Mouse (Mus musculus) intestine, embryonic 15.5 days (tissue): ENCODE measurements at regions not wholly inside any gene's neighbourhood (a gene's known extent, or its start where the extent isn't known, plus 50 kb on each side); places are given as distances from the start of the nearest gene placed in this dataset.

ENCODE experiments used
- ATAC-seq: fragments of 200-750 bp; cut with Nextera tagmentation; 2 replicates; pipeline ENCODE4 v1.8.0; 2017; ENCODE audit warnings: moderate TSS enrichment, moderate library complexity
- H3K27ac ChIP-seq: fragments of 300-500 bp; sonication (generic); 2 replicates; pipeline ENCODE4 v1.5.1; 2015; ENCODE audit warnings: mild to moderate bottlenecking, inconsistent platforms
- H3K27me3 ChIP-seq: fragments of 300-500 bp; sonication (generic); replicated peaks from 2 replicates; pipeline ENCODE4 v1.6.1; 2015; ENCODE audit warnings: inconsistent platforms
- H3K36me3 ChIP-seq: fragments of 300-500 bp; sonication (generic); 2 replicates; pipeline ENCODE4 v1.6.1; 2015; ENCODE audit warnings: inconsistent platforms
- H3K4me1 ChIP-seq: fragments of 300-500 bp; sonication (generic); replicated peaks from 2 replicates; pipeline ENCODE4 v1.6.1; 2015; ENCODE audit warnings: inconsistent platforms
- H3K4me2 ChIP-seq: fragments of 300-500 bp; sonication (generic); replicated peaks from 2 replicates; pipeline ENCODE4 v1.6.1; 2015; ENCODE audit warnings: mild to moderate bottlenecking, inconsistent platforms
- H3K4me3 ChIP-seq: fragments of 300-500 bp; sonication (generic); replicated peaks from 2 replicates; pipeline ENCODE4 v1.5.1; 2015; ENCODE audit warnings: inconsistent platforms
- H3K9ac ChIP-seq: fragments of 300-500 bp; sonication (generic); 2 replicates; pipeline ENCODE4 v1.6.1; 2015; ENCODE audit warnings: inconsistent platforms
- H3K9me3 ChIP-seq: fragments of 300-500 bp; sonication (generic); 2 replicates; pipeline ENCODE4 v1.6.1; 2016; ENCODE audit warnings: inconsistent platforms
- WGBS: fragments of 180-500 bp; shearing (Covaris S2); methylation state at CpG from one replicate; pipeline ENCODE4 v1.1.7; 2015; 5-methylcytosine and 5-hydroxymethylcytosine counted together

DNA sequence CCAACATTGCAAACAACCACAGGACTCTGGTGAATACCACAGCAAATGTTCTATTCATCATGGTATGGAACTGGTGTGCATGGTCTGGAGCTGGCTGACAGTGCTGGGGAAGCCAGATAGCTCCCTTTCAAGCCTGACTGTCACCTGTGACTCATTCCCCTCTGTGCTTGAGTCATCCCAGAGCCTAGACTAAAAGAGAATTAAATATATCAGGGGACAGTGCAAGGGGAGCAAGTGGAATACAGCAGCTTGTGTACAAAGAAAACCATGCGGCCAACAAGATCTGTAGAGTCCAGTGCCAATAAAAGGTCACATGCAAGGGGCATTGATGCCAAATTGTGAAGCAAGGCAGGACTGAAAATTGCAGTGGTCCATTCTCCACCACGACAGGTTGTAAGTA, 117.7 kb downstream of the Pah start:
- Histone ChIP-seq H3K9me3 (no peaks in the 10 kb centered on the region), H3K4me1 (no peaks in the 10 kb centered on the region), H3K4me3 (no peak overlapping the region), H3K27ac (no peak overlapping the region), H3K27me3 (no peaks in the 10 kb centered on the region), H3K9ac (no peak overlapping the region), H3K36me3 (no peaks in the 10 kb centered on the region), H3K4me2 (no peak overlapping the region)
- no peak for ATAC-seq
- WGBS: 76% methylated on average over 2 of the region's 2 CpGs

- Histone ChIP-seq H3K27ac (no peak overlapping the region), H3K4me3 (no peak overlapping the region)
These were observed 127.5 kb downstream of the Pah start for GRCm38 (mm10) chr10:87649091-87649490.

DNA sequence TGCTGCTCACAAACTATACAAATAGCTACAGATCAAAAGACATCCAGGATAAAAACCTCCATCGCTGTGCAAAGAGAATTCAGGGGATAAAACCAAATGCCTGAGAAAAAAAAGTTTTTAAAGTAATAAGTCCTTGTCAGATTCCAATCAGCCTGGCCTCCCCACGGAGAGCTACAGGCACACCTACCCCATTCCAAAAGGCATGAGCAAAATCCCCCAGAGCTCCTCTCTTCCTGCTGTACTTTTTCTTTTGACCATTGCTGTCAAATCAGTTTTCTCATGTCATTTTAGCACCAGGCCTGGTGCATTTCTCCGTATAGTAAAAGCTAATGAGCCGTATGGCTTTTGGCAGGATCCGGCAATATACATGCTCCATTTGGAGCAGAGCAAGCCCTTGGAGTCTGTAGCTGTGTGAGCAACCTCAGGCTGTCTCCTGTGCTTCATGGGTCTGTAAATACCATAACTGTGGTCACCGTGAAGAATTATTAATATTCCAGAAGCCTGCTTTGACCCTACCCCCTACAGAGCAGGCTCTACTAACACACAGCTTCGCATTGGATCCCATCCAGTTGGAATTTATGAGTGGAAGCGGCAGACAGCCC, 130.6 kb downstream of the Pah start:
- H3K9ac ChIP-seq: no peak overlapping the region
- no peaks in the 10 kb centered on the region for H3K36me3 ChIP-seq
- H3K27ac ChIP-seq: no peak overlapping the region
- ATAC-seq: no peak
- no peaks in the 10 kb centered on the region for H3K4me1 ChIP-seq
- no peak overlapping the region for H3K4me2 ChIP-seq
- 72% methylated on average over 8 of the region's 8 CpGs for WGBS
- no peaks in the 10 kb centered on the region for H3K27me3 ChIP-seq
- no peaks in the 10 kb centered on the region for H3K9me3 ChIP-seq
- no peak overlapping the region for H3K4me3 ChIP-seq

More at GRCm38 (mm10) chr10:87649091-87649490, 127.5 kb downstream of the Pah start:
- Histone ChIP-seq H3K36me3 (no peaks in the 10 kb centered on the region), H3K4me2 (no peak overlapping the region), H3K9me3 (no peaks in the 10 kb centered on the region), H3K4me1 (no peaks in the 10 kb centered on the region), H3K9ac (no peak overlapping the region), H3K27me3 (no peaks in the 10 kb centered on the region)
- ATAC-seq: no peak
- WGBS: 7% methylated on average over 1 of the region's 1 CpGs

GRCm38 (mm10) chr10:87654112-87654511, 132.5 kb downstream of the Pah start:
- Histone ChIP-seq H3K27me3 (no peaks in the 10 kb centered on the region), H3K4me3 (no peak overlapping the region), H3K36me3 (no peaks in the 10 kb centered on the region), H3K9me3 (no peaks in the 10 kb centered on the region), H3K27ac (no peak overlapping the region), H3K4me2 (no peak overlapping the region), H3K4me1 (no peaks in the 10 kb centered on the region), H3K9ac (no peak overlapping the region)
- WGBS: 64% methylated on average over 4 of the region's 4 CpGs
- ATAC-seq: no peak

GRCm38 (mm10) chr10:87666020-87666718, 144.6 kb downstream of the Pah start:
- Histone ChIP-seq H3K4me3 (no peak overlapping the region), H3K9ac (no peak overlapping the region), H3K9me3 (no peaks in the 10 kb centered on the region), H3K27me3 (no peaks in the 10 kb centered on the region), H3K4me2 (no peak overlapping the region), H3K36me3 (no peaks in the 10 kb centered on the region), H3K4me1 (no peaks in the 10 kb centered on the region), H3K27ac (no peak overlapping the region)
- 76% methylated on average over 9 of the region's 9 CpGs for WGBS
- no peak for ATAC-seq

DNA sequence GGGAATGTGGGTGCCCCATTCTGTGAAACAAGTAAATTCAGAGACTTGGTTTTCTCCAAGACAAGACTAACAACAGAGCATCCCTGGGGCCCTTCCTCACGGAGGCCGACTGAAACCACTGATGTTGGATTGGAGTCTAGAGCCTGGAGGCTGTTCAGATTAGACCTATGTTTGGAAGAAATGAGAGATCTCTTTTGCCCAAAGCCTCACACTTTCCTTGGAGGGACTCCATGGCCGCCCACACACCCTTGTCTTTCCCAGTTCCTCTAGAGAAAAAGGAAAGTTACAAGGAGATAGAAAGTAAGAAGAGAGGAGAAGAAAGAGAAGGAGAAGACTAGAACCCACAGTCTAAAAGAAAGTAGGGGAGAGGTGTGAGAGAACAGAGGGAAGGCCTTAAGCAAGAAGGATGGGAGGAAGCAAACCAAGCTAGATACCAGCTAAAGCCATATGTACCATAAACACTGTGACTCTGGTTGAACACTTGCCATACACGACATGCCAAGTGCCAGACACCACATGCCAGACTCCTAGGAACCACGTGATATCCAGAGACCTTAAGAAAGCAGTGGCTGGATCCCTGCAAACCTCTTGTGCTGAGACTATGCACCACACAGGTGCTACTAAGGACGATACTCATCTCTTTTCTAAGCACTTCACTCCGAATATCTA, 145.3 kb downstream of the Pah start:
- Histone ChIP-seq H3K36me3 (no peaks in the 10 kb centered on the region), H3K9ac (no peak overlapping the region), H3K4me1 (no peaks in the 10 kb centered on the region), H3K4me3 (no peak overlapping the region), H3K9me3 (no peaks in the 10 kb centered on the region), H3K27me3 (no peaks in the 10 kb centered on the region), H3K4me2 (no peak overlapping the region), H3K27ac (no peak overlapping the region)
- no peak for ATAC-seq
- 80% methylated on average over 7 of the region's 7 CpGs for WGBS

DNA sequence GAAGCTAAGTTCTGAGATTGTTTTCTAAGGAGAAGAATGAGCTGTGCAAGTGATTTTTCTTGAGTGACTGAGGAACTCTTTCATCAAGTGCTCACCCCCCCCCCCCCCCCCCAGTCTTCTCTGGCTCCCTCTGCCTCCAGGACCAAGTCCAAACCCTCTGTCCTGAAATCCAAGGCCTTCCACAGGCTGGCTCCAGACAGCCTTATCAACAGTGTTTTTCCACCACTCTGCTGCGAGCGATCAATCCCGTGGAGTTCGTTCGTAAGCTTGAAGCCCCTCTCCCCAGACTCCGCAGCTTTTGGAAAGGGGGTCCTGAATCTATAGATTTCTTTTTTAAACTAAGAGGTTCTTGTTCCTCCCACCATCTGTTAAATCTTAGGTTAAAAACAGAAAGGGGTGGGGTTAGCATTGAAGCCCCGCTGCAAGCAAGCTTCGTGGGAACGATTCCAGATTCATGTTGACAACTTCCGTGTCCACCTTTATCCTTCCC, 146.1 kb downstream of the Pah start:
- ATAC-seq: no peak
- H3K4me1 ChIP-seq: no peaks in the 10 kb centered on the region
- H3K9me3 ChIP-seq: no peaks in the 10 kb centered on the region
- H3K9ac ChIP-seq: no peak overlapping the region
- no peak overlapping the region for H3K4me3 ChIP-seq
- no peak overlapping the region for H3K4me2 ChIP-seq
- 79% methylated on average over 10 of the region's 10 CpGs for WGBS
- no peak overlapping the region for H3K27ac ChIP-seq
- H3K36me3 ChIP-seq: no peaks in the 10 kb centered on the region
- H3K27me3 ChIP-seq: no peaks in the 10 kb centered on the region

DNA sequence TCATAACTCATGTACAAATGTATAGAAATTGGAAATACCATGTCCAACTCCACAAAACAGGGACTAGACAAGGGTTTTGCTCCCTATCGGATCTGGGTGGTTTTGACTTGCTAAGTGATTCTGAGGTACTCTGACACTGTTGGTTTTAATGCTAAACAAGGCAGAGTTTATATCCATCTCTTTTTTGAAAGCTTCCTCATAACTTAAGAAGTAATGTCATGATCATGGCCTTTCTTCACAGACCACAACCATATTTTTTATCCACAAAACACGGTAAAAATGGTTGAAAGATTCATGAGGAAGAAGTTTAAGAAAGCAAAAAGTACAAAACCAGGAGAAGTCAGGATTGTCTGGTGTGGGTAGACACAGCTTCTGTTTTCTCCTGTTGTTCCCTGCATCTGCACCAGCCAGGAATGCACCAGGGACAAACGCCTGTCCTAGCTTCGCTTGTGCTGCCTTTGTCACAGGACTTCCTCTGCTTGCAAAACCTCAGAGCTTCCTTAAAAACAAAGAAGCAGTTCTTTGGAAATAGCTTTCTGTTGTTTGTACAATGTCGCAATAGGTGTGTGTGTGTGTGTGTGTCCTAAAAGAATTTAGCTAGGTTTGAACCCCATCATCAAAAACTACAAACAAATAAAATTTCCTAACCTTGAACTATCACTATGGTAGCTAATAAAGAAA, 153.3 kb downstream of the Pah start:
- H3K4me2 ChIP-seq: no peak overlapping the region
- no peak overlapping the region for H3K27ac ChIP-seq
- no peak for ATAC-seq
- H3K4me3 ChIP-seq: no peak overlapping the region
- 76% methylated on average over 5 of the region's 5 CpGs for WGBS
- no peaks in the 10 kb centered on the region for H3K36me3 ChIP-seq
- no peaks in the 10 kb centered on the region for H3K9me3 ChIP-seq
- H3K27me3 ChIP-seq: no peaks in the 10 kb centered on the region
- no peaks in the 10 kb centered on the region for H3K4me1 ChIP-seq
- no peak overlapping the region for H3K9ac ChIP-seq

DNA sequence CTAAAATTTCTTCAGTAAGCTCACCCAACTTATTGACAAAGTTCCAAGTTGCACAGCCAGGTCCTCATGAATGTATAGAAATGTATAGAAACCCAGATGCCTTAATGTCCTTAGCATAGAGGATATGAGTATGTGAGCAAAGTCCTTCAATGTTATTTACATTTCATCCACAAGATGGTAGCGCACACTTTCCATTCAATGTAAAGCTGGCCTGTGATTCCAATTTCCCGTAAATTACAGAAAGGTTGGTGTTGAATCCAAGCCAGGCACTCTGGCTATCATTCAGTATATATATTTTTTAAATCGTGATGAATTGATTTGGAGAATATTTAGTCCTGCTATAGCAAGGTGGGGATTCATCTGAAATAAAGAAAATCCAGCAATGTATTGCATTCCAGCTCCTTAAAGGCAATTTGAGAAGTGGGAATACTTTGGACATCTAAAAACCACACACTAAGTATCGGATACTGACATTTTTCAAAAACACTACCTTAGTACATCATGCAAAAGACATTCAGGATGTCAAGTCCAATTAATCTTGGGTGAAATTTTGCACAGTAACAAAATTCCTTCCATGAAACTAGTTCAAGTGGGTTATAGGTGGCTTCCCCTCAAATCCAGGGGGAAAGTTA, 154.6 kb downstream of the Pah start:
- Histone ChIP-seq H3K4me2 (no peak overlapping the region), H3K4me3 (no peak overlapping the region), H3K36me3 (no peaks in the 10 kb centered on the region), H3K4me1 (no peaks in the 10 kb centered on the region), H3K27ac (no peak overlapping the region), H3K9ac (no peak overlapping the region), H3K9me3 (no peaks in the 10 kb centered on the region), H3K27me3 (no peaks in the 10 kb centered on the region)
- 56% methylated on average over 4 of the region's 4 CpGs for WGBS
- ATAC-seq: no peak

DNA sequence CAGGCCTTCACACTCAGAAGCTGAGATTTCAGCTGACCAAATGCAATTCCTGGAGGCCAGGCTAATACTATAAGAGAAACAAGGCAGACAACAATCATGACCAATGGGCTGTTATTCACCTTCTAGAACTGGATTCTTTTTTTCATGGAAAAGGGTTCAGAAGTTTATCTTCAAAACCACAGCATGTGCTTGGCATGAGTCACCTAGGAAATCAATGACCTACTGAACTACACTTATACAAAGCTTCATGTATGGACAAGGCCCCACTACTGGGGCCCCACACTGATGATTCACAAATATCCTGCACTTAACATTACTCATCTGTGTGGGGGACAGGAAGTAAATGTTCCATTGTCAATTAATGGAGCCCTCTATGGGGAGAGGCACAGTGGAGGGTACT, 157.4 kb downstream of the Pah start:
- H3K27me3 ChIP-seq: no peaks in the 10 kb centered on the region
- no peaks in the 10 kb centered on the region for H3K4me1 ChIP-seq
- no peak for ATAC-seq
- no peak overlapping the region for H3K4me2 ChIP-seq
- H3K9me3 ChIP-seq: no peaks in the 10 kb centered on the region
- H3K36me3 ChIP-seq: no peaks in the 10 kb centered on the region
- no peak overlapping the region for H3K4me3 ChIP-seq
- no peak overlapping the region for H3K27ac ChIP-seq
- H3K9ac ChIP-seq: no peak overlapping the region

GRCm38 (mm10) chr10:87686311-87686710, 164.7 kb downstream of the Pah start:
- ATAC-seq: no peak
- Histone ChIP-seq H3K9ac (no peak overlapping the region), H3K4me3 (no peak overlapping the region), H3K4me1 (no peaks in the 10 kb centered on the region), H3K36me3 (no peaks in the 10 kb centered on the region), H3K9me3 (no peaks in the 10 kb centered on the region), H3K27ac (no peak overlapping the region), H3K4me2 (no peak overlapping the region), H3K27me3 (no peaks in the 10 kb centered on the region)
- 84% methylated on average over 4 of the region's 4 CpGs for WGBS

GRCm38 (mm10) chr10:87686785-87687184, 165.2 kb downstream of the Pah start:
- Histone ChIP-seq H3K27me3 (no peaks in the 10 kb centered on the region), H3K27ac (no peak overlapping the region), H3K4me2 (no peak overlapping the region), H3K36me3 (no peaks in the 10 kb centered on the region), H3K9ac (no peak overlapping the region), H3K4me3 (no peak overlapping the region), H3K9me3 (no peaks in the 10 kb centered on the region), H3K4me1 (no peaks in the 10 kb centered on the region)
- no peak for ATAC-seq
- 86% methylated on average over 2 of the region's 2 CpGs for WGBS
